Mouse (Mus musculus) midbrain, embryonic 14.5 days (tissue): ENCODE measurements around the gene Zfr. TPM values are rescaled to one million over a fixed set of nuclear protein-coding genes. Genes with fewer than 3 reads are reported as not detected.
"Not testable (repeated sequence)": the region's sequence is repeated elsewhere in the genome, so short reads cannot be mapped to it uniquely, and the experiment has no call there.

Experiments
- ATAC-seq: fragments of 200-750 bp; cut with Nextera tagmentation; 2 replicates; pipeline ENCODE4 v1.8.0; 2017; ENCODE audit warnings: moderate number of reproducible peaks, moderate library complexity; ENCODE audit not compliant: low FRiP score, low TSS enrichment
- DNase-seq: peaks from one replicate; pipeline ENCODE4 v3.0.0-alpha.2; 2015
- H3K27ac ChIP-seq: fragments of 300-500 bp; sonication (generic); replicated peaks from 2 replicates; pipeline ENCODE4 v1.5.1; 2014; ENCODE audit warnings: mild to moderate bottlenecking, low read depth, low read length, moderate library complexity
- H3K27me3 ChIP-seq: fragments of 300-500 bp; sonication (generic); 2 replicates; pipeline ENCODE4 v1.6.1; 2014; ENCODE audit warnings: low read length, control low read depth, mixed read lengths; ENCODE audit not compliant: control insufficient read depth, insufficient read depth
- H3K36me3 ChIP-seq: fragments of 300-500 bp; sonication (generic); 2 replicates; pipeline ENCODE4 v1.6.1; 2014; ENCODE audit warnings: low read length, control low read depth; ENCODE audit not compliant: control insufficient read depth, insufficient read depth
- H3K4me1 ChIP-seq: fragments of 300-500 bp; sonication (generic); 2 replicates; pipeline ENCODE4 v1.6.1; 2014; ENCODE audit warnings: mild to moderate bottlenecking, antibody characterized with exemption, low read length, control low read depth; ENCODE audit not compliant: control insufficient read depth, insufficient read depth
- H3K4me2 ChIP-seq: fragments of 300-500 bp; sonication (generic); 2 replicates; pipeline ENCODE4 v1.6.1; 2014; ENCODE audit warnings: mild to moderate bottlenecking, low read length, moderate library complexity
- H3K4me3 ChIP-seq: fragments of 300-500 bp; sonication (generic); replicated peaks from 2 replicates; pipeline ENCODE4 v1.5.1; 2014; ENCODE audit warnings: low read depth, low read length
- H3K9ac ChIP-seq: fragments of 300-500 bp; sonication (generic); replicated peaks from 2 replicates; pipeline ENCODE4 v1.6.1; 2014; ENCODE audit warnings: mild to moderate bottlenecking, low read length, moderate library complexity
- H3K9me3 ChIP-seq: fragments of 300-500 bp; sonication (generic); 2 replicates; pipeline ENCODE4 v1.6.1; 2016; ENCODE audit warnings: low read length, control low read depth, mixed read lengths; ENCODE audit not compliant: control insufficient read depth
- WGBS: fragments of 180-500 bp; shearing (Covaris S2); extraction: QIAGEN DNeasy Blood & Tissue Kit; methylation state at CpG from one replicate; pipeline ENCODE4 v1.1.7; 2014; 5-methylcytosine and 5-hydroxymethylcytosine counted together
- polyA plus RNA-seq: library from polyadenylated mRNA; unstranded; fragments of >200 nt; fragmentation: Nextera tagmentation; extraction: Ambion mirVana; gene quantifications from 2 replicates; pipeline ENCODE4 v1.2.1, GENCODE M21; 2014

Gene Zfr
- polyA plus RNA-seq, 1 experiment from 2014 or later, result 222 TPM

DNA sequence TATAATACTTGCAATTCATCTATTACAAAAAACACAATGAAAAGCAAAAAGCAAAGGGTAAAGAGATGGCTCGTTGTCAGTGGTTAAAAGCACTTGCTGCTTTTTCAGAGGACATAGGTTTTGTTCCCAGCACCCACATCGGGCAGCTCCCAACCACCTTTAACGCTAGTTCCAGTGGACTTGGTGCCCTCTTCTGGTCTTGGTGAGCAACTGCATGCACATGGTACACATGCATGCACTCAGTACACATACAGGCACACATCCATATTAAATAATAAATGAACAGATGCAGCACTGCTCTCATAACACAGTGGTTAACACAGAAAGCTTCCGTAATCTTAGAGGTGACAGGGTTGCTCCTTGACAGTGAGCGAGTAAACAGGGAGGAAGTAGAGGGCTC is 20.3 kb upstream of the Zfr start:
- WGBS, result 91% methylated on average over 5 of the region's 5 CpGs
- ATAC-seq (no peak), DNase-seq (no peak)
- Histone ChIP-seq H3K27ac (no peak overlapping the region), H3K4me2 (no peak overlapping the region), H3K4me1 (peaks cover 10% of the 10 kb centered on the region), H3K27me3 (no peaks in the 10 kb centered on the region), H3K36me3 (no peaks in the 10 kb centered on the region), H3K9me3 (peaks cover 3% of the 10 kb centered on the region; the same call in 1 of the 2 replicates), H3K9ac (no peak overlapping the region), H3K4me3 (no peak overlapping the region)

GRCm38 (mm10) chr15:12100912-12101311 is 16.7 kb upstream of the Zfr start:
- H3K27me3 ChIP-seq, result no peaks in the 10 kb centered on the region
- H3K4me2 ChIP-seq, result no peak overlapping the region
- no peaks in the 10 kb centered on the region for H3K36me3 ChIP-seq
- H3K27ac ChIP-seq, result no peak overlapping the region
- no peak overlapping the region for H3K4me3 ChIP-seq
- no peak overlapping the region for H3K9ac ChIP-seq
- ATAC-seq, result no peak
- no peaks in the 10 kb centered on the region for H3K4me1 ChIP-seq
- H3K9me3 ChIP-seq, result peaks cover 3% of the 10 kb centered on the region; the same call in 1 of the 2 replicates
- WGBS, result 83% methylated on average over 5 of the region's 5 CpGs
- no peak for DNase-seq

DNA sequence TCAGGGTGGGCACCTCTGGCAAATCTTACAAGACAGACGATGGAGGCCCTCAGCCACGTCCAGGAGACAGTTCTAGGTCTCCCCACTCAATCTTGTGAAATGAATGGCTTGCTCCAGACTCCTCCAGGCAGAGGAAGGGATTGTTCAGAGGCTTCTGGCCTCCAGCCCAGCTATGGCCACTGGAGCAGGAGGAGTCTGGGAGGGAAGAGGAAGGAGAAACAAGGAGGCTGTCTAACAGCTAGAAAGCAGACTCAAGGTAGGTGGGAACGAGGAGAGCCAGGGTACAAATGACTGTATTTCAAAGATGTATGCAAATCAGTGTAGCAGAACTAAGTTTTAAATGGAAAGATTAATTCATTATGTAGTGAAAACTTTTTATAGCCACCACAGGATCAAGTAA is 13.9 kb upstream of the Zfr start:
- H3K27me3 ChIP-seq, result no peaks in the 10 kb centered on the region
- no peaks in the 10 kb centered on the region for H3K9me3 ChIP-seq
- no peaks in the 10 kb centered on the region for H3K36me3 ChIP-seq
- no peak overlapping the region for H3K4me2 ChIP-seq
- DNase-seq (no peak), ATAC-seq (no peak)
- H3K27ac ChIP-seq, result no peak overlapping the region
- no peaks in the 10 kb centered on the region for H3K4me1 ChIP-seq
- no peak overlapping the region for H3K9ac ChIP-seq
- no peak overlapping the region for H3K4me3 ChIP-seq
- 84% methylated on average over 3 of the region's 3 CpGs for WGBS

DNA sequence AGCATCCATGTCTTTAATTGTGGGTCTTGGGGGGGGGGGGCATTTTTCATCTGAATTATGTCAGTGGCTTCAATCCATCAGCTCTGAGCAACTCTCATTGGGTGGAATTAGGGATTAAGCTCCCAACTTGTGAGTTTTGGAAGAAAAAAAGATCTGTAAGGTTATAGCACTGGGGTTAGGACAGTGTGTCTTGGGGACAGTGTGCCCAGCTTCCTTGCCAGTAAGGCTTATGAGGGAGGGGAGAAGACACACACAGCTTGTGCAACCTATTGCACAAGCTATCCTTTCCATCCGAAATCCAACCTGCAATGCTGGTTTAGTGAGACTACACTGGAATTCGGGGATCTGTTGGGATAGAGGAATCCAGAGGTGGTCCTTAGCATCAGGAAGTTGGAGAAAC is 12.8 kb upstream of the Zfr start:
- ATAC-seq, result no peak
- H3K27me3 ChIP-seq, result no peaks in the 10 kb centered on the region
- no peak overlapping the region for H3K27ac ChIP-seq
- H3K4me3 ChIP-seq, result no peak overlapping the region
- no peak overlapping the region for H3K4me2 ChIP-seq
- no peaks in the 10 kb centered on the region for H3K4me1 ChIP-seq
- no peak for DNase-seq
- H3K9me3 ChIP-seq, result no peaks in the 10 kb centered on the region
- H3K9ac ChIP-seq, result no peak overlapping the region
- 89% methylated on average over 2 of the region's 2 CpGs for WGBS
- H3K36me3 ChIP-seq, result no peaks in the 10 kb centered on the region

- no peak overlapping the region for H3K4me2 ChIP-seq
- H3K27me3 ChIP-seq, result no peaks in the 10 kb centered on the region
- H3K36me3 ChIP-seq, result no peaks in the 10 kb centered on the region
- H3K4me1 ChIP-seq, result no peaks in the 10 kb centered on the region
- no peak for ATAC-seq
- no peak overlapping the region for H3K4me3 ChIP-seq
- H3K9me3 ChIP-seq, result no peaks in the 10 kb centered on the region
- no peak for DNase-seq
- H3K9ac ChIP-seq, result no peak overlapping the region
- WGBS, result 92% methylated on average over 12 of the region's 12 CpGs
- no peak overlapping the region for H3K27ac ChIP-seq
Observed at GRCm38 (mm10) chr15:12106430-12106829, 11.2 kb upstream of the Zfr start.

DNA sequence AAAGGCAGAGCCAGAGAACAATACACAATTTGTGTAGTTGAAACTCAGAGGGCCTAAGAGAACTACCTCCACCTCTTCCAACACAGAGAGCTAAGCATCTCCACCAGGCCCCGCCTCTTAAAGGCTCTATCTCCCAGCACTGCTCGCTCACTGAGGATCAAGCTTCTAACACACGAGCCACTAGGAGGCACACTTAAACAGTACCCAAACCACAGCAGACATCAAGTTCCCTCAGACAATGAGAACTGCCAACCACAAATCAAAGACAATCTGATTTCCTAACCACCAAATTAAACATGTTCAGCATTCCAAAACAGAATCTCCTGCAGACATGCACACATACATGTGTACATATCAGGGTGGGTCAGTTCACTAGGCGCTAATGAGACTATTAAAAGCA is 9.4 kb upstream of the Zfr start:
- no peak overlapping the region for H3K27ac ChIP-seq
- H3K4me2 ChIP-seq, result no peak overlapping the region
- H3K9ac ChIP-seq, result no peak overlapping the region
- H3K4me1 ChIP-seq, result no peaks in the 10 kb centered on the region
- no peak for ATAC-seq
- H3K4me3 ChIP-seq, result no peak overlapping the region
- H3K36me3 ChIP-seq, result no peaks in the 10 kb centered on the region
- H3K9me3 ChIP-seq, result no peaks in the 10 kb centered on the region
- no peaks in the 10 kb centered on the region for H3K27me3 ChIP-seq
- no peak for DNase-seq
- WGBS, result 75% methylated on average over 4 of the region's 4 CpGs

GRCm38 (mm10) chr15:12108922-12109321 is 8.7 kb upstream of the Zfr start:
- H3K9ac ChIP-seq, H3K4me3 ChIP-seq, H3K27ac ChIP-seq, H3K27me3 ChIP-seq, H3K4me2 ChIP-seq, DNase-seq, H3K9me3 ChIP-seq, ATAC-seq, H3K4me1 ChIP-seq, H3K36me3 ChIP-seq: not testable (repeated sequence)
- WGBS, result 88% methylated on average over 3 of the region's 3 CpGs

GRCm38 (mm10) chr15:12111232-12111631 is 6.4 kb upstream of the Zfr start:
- H3K36me3 ChIP-seq, result no peaks in the 10 kb centered on the region
- H3K4me3 ChIP-seq, result no peak overlapping the region
- no peak overlapping the region for H3K27ac ChIP-seq
- H3K4me2 ChIP-seq, result no peak overlapping the region
- ATAC-seq (no peak), DNase-seq (no peak)
- WGBS, result 87% methylated on average over 7 of the region's 7 CpGs
- no peaks in the 10 kb centered on the region for H3K9me3 ChIP-seq
- no peaks in the 10 kb centered on the region for H3K4me1 ChIP-seq
- no peak overlapping the region for H3K9ac ChIP-seq
- H3K27me3 ChIP-seq, result no peaks in the 10 kb centered on the region

GRCm38 (mm10) chr15:12113411-12113810 is 4.2 kb upstream of the Zfr start:
- 76% methylated on average over 2 of the region's 2 CpGs for WGBS
- no peak overlapping the region for H3K4me3 ChIP-seq
- no peak overlapping the region for H3K9ac ChIP-seq
- no peak overlapping the region for H3K27ac ChIP-seq
- no peaks in the 10 kb centered on the region for H3K9me3 ChIP-seq
- ATAC-seq (no peak), DNase-seq (peak; percentile 57)
- peaks cover 4% of the 10 kb centered on the region; the same call in 1 of the 2 replicates for H3K4me1 ChIP-seq
- no peaks in the 10 kb centered on the region for H3K36me3 ChIP-seq
- no peaks in the 10 kb centered on the region for H3K27me3 ChIP-seq
- H3K4me2 ChIP-seq, result no peak overlapping the region
